Mouse (Mus musculus): ENCODE measurements around the gene Adamts17.

Adamts17 gene

GRCm38 (mm10) chr7:66933251-66933650 lies 93.7 kb downstream of the Adamts17 start:
- DNase-seq (ENCODE audit: low spot score in 2 of 2): no peak

- peak; percentile 64 to 73 for DNase-seq (ENCODE audit: low spot score in 2 of 2)
Measured at GRCm38 (mm10) chr7:66934062-66934461, 94.5 kb downstream of the Adamts17 start.

- DNase-seq (ENCODE audit: low spot score in 2 of 2): no peak
Measured at GRCm38 (mm10) chr7:66935041-66935440, 95.5 kb downstream of the Adamts17 start.

GRCm38 (mm10) chr7:66936042-66936755 lies 96.7 kb downstream of the Adamts17 start:
- no peak for DNase-seq (ENCODE audit: low spot score in 2 of 2)

- DNase-seq (ENCODE audit: low spot score in 2 of 2): no peak
Measured at GRCm38 (mm10) chr7:66936911-66937310, 97.4 kb downstream of the Adamts17 start.

GRCm38 (mm10) chr7:66938988-66939783 lies 99.7 kb downstream of the Adamts17 start:
- DNase-seq (ENCODE audit: low spot score in 2 of 2): no peak

GRCm38 (mm10) chr7:66940761-66941160 lies 101.2 kb downstream of the Adamts17 start:
- DNase-seq (ENCODE audit: low spot score in 2 of 2): no peak

- DNase-seq (ENCODE audit: low spot score in 2 of 2): no peak
Measured at GRCm38 (mm10) chr7:66949006-66949405, 109.5 kb downstream of the Adamts17 start.

GRCm38 (mm10) chr7:66952921-66953320 lies 113.4 kb downstream of the Adamts17 start:
- DNase-seq (ENCODE audit: low spot score in 2 of 2): no peak

- no peak for DNase-seq (ENCODE audit: low spot score in 2 of 2)
Measured at GRCm38 (mm10) chr7:66954073-66954472, 114.5 kb downstream of the Adamts17 start.

GRCm38 (mm10) chr7:66954723-66955122 lies 115.2 kb downstream of the Adamts17 start:
- DNase-seq (ENCODE audit: low spot score in 2 of 2): no peak

- no peak for DNase-seq (ENCODE audit: low spot score in 2 of 2)
Measured at GRCm38 (mm10) chr7:66955455-66955919, 116.0 kb downstream of the Adamts17 start.

GRCm38 (mm10) chr7:66955978-66956377 lies 116.4 kb downstream of the Adamts17 start:
- DNase-seq (ENCODE audit: low spot score in 2 of 2): no peak

GRCm38 (mm10) chr7:66957764-66958163 lies 118.2 kb downstream of the Adamts17 start:
- DNase-seq (ENCODE audit: low spot score in 2 of 2): no peak

- no peak for DNase-seq (ENCODE audit: low spot score in 2 of 2)
Measured at GRCm38 (mm10) chr7:66960246-66961033, 120.9 kb downstream of the Adamts17 start.

GRCm38 (mm10) chr7:66962736-66963135 lies 123.2 kb downstream of the Adamts17 start:
- no peak for DNase-seq (ENCODE audit: low spot score in 2 of 2)

GRCm38 (mm10) chr7:66963541-66963940 lies 124.0 kb downstream of the Adamts17 start:
- no peak for DNase-seq (ENCODE audit: low spot score in 2 of 2)

GRCm38 (mm10) chr7:66966541-66967205 lies 127.1 kb downstream of the Adamts17 start:
- DNase-seq (ENCODE audit: low spot score in 2 of 2): no peak

GRCm38 (mm10) chr7:66967206-66967919 lies 127.8 kb downstream of the Adamts17 start:
- DNase-seq (ENCODE audit: low spot score in 2 of 2): no peak

- DNase-seq (ENCODE audit: low spot score in 2 of 2): no peak
Measured at GRCm38 (mm10) chr7:66968661-66969060, 129.1 kb downstream of the Adamts17 start.

GRCm38 (mm10) chr7:66969199-66969598 lies 129.7 kb downstream of the Adamts17 start:
- no peak for DNase-seq (ENCODE audit: low spot score in 2 of 2)

Measured in frontal cortex, postnatal 36 days (tissue).